Mouse (Mus musculus): ENCODE data around the gene Sash1.

Sash1 gene

GRCm38 (mm10) chr10:8881736-8882135 lies 4.1 kb downstream of the Sash1 start:
- no peaks in the 10 kb centered on the region for H3K27me3 ChIP-seq (ENCODE audit: control insufficient read depth, insufficient read depth, low read length, poor library complexity, severe bottlenecking)
- DNase-seq (ENCODE audit: low read depth, low spot score) = no peak
- H3K36me3 ChIP-seq (ENCODE audit: control insufficient read depth, insufficient read depth, low read length, poor library complexity, severe bottlenecking) = no peaks in the 10 kb centered on the region

GRCm38 (mm10) chr10:8880950-8881675 lies 4.8 kb downstream of the Sash1 start:
- Histone ChIP-seq H3K36me3 (ENCODE audit: control insufficient read depth, insufficient read depth, low read length, poor library complexity, severe bottlenecking) (no peaks in the 10 kb centered on the region), H3K27me3 (ENCODE audit: control insufficient read depth, insufficient read depth, low read length, poor library complexity, severe bottlenecking) (no peaks in the 10 kb centered on the region)
- DNase-seq (ENCODE audit: low read depth, low spot score) = no peak

GRCm38 (mm10) chr10:8878824-8879223 lies 7.0 kb downstream of the Sash1 start:
- Histone ChIP-seq H3K36me3 (ENCODE audit: control insufficient read depth, insufficient read depth, low read length, poor library complexity, severe bottlenecking) (no peaks in the 10 kb centered on the region), H3K27me3 (ENCODE audit: control insufficient read depth, insufficient read depth, low read length, poor library complexity, severe bottlenecking) (no peaks in the 10 kb centered on the region)
- DNase-seq (ENCODE audit: low read depth, low spot score) = no peak

GRCm38 (mm10) chr10:8878381-8878780 lies 7.5 kb downstream of the Sash1 start:
- no peak for DNase-seq (ENCODE audit: low read depth, low spot score)
- no peaks in the 10 kb centered on the region for H3K36me3 ChIP-seq (ENCODE audit: control insufficient read depth, insufficient read depth, low read length, poor library complexity, severe bottlenecking)
- H3K27me3 ChIP-seq (ENCODE audit: control insufficient read depth, insufficient read depth, low read length, poor library complexity, severe bottlenecking) = no peaks in the 10 kb centered on the region

GRCm38 (mm10) chr10:8873631-8874370 lies 12.1 kb downstream of the Sash1 start:
- no peaks in the 10 kb centered on the region for H3K36me3 ChIP-seq (ENCODE audit: control insufficient read depth, insufficient read depth, low read length, poor library complexity, severe bottlenecking)
- no peaks in the 10 kb centered on the region for H3K27me3 ChIP-seq (ENCODE audit: control insufficient read depth, insufficient read depth, low read length, poor library complexity, severe bottlenecking)
- DNase-seq (ENCODE audit: low read depth, low spot score) = no peak

- Histone ChIP-seq H3K36me3 (ENCODE audit: control insufficient read depth, insufficient read depth, low read length, poor library complexity, severe bottlenecking) (no peaks in the 10 kb centered on the region), H3K27me3 (ENCODE audit: control insufficient read depth, insufficient read depth, low read length, poor library complexity, severe bottlenecking) (no peaks in the 10 kb centered on the region)
- no peak for DNase-seq (ENCODE audit: low read depth, low spot score)
Measured at GRCm38 (mm10) chr10:8872788-8873187, 13.1 kb downstream of the Sash1 start.

- H3K27me3 ChIP-seq (ENCODE audit: control insufficient read depth, insufficient read depth, low read length, poor library complexity, severe bottlenecking) = no peaks in the 10 kb centered on the region
- DNase-seq (ENCODE audit: low read depth, low spot score) = no peak
- no peaks in the 10 kb centered on the region for H3K36me3 ChIP-seq (ENCODE audit: control insufficient read depth, insufficient read depth, low read length, poor library complexity, severe bottlenecking)
Measured at GRCm38 (mm10) chr10:8871935-8872334, 13.9 kb downstream of the Sash1 start.

GRCm38 (mm10) chr10:8870368-8870767 lies 15.5 kb downstream of the Sash1 start:
- no peak for DNase-seq (ENCODE audit: low read depth, low spot score)
- no peaks in the 10 kb centered on the region for H3K27me3 ChIP-seq (ENCODE audit: control insufficient read depth, insufficient read depth, low read length, poor library complexity, severe bottlenecking)
- no peaks in the 10 kb centered on the region for H3K36me3 ChIP-seq (ENCODE audit: control insufficient read depth, insufficient read depth, low read length, poor library complexity, severe bottlenecking)

- Histone ChIP-seq H3K36me3 (ENCODE audit: control insufficient read depth, insufficient read depth, low read length, poor library complexity, severe bottlenecking) (no peaks in the 10 kb centered on the region), H3K27me3 (ENCODE audit: control insufficient read depth, insufficient read depth, low read length, poor library complexity, severe bottlenecking) (no peaks in the 10 kb centered on the region)
- DNase-seq (ENCODE audit: low read depth, low spot score) = no peak
Measured at GRCm38 (mm10) chr10:8866062-8866642, 19.7 kb downstream of the Sash1 start.

- DNase-seq (ENCODE audit: low read depth, low spot score) = no peak
- no peaks in the 10 kb centered on the region for H3K36me3 ChIP-seq (ENCODE audit: control insufficient read depth, insufficient read depth, low read length, poor library complexity, severe bottlenecking)
- no peaks in the 10 kb centered on the region for H3K27me3 ChIP-seq (ENCODE audit: control insufficient read depth, insufficient read depth, low read length, poor library complexity, severe bottlenecking)
Measured at GRCm38 (mm10) chr10:8860655-8861054, 25.2 kb downstream of the Sash1 start.

- peak; percentile 7 for DNase-seq (ENCODE audit: low read depth, low spot score)
- no peaks in the 10 kb centered on the region for H3K27me3 ChIP-seq (ENCODE audit: control insufficient read depth, insufficient read depth, low read length, poor library complexity, severe bottlenecking)
- H3K36me3 ChIP-seq (ENCODE audit: control insufficient read depth, insufficient read depth, low read length, poor library complexity, severe bottlenecking) = no peaks in the 10 kb centered on the region
Measured at GRCm38 (mm10) chr10:8858718-8859117, 27.2 kb downstream of the Sash1 start.

- Histone ChIP-seq H3K36me3 (ENCODE audit: control insufficient read depth, insufficient read depth, low read length, poor library complexity, severe bottlenecking) (no peaks in the 10 kb centered on the region), H3K27me3 (ENCODE audit: control insufficient read depth, insufficient read depth, low read length, poor library complexity, severe bottlenecking) (no peaks in the 10 kb centered on the region)
- DNase-seq (ENCODE audit: low read depth, low spot score) = no peak
Measured at GRCm38 (mm10) chr10:8856942-8857341, 28.9 kb downstream of the Sash1 start.

- no peak for DNase-seq (ENCODE audit: low read depth, low spot score)
- no peaks in the 10 kb centered on the region for H3K36me3 ChIP-seq (ENCODE audit: control insufficient read depth, insufficient read depth, low read length, poor library complexity, severe bottlenecking)
- no peaks in the 10 kb centered on the region for H3K27me3 ChIP-seq (ENCODE audit: control insufficient read depth, insufficient read depth, low read length, poor library complexity, severe bottlenecking)
Measured at GRCm38 (mm10) chr10:8853326-8853725, 32.5 kb downstream of the Sash1 start.

GRCm38 (mm10) chr10:8851625-8852024 lies 34.2 kb downstream of the Sash1 start:
- Histone ChIP-seq H3K27me3 (ENCODE audit: control insufficient read depth, insufficient read depth, low read length, poor library complexity, severe bottlenecking) (no peaks in the 10 kb centered on the region), H3K36me3 (ENCODE audit: control insufficient read depth, insufficient read depth, low read length, poor library complexity, severe bottlenecking) (no peaks in the 10 kb centered on the region)
- DNase-seq (ENCODE audit: low read depth, low spot score) = no peak

- no peak for DNase-seq (ENCODE audit: low read depth, low spot score)
- no peaks in the 10 kb centered on the region for H3K36me3 ChIP-seq (ENCODE audit: control insufficient read depth, insufficient read depth, low read length, poor library complexity, severe bottlenecking)
- H3K27me3 ChIP-seq (ENCODE audit: control insufficient read depth, insufficient read depth, low read length, poor library complexity, severe bottlenecking) = no peaks in the 10 kb centered on the region
Measured at GRCm38 (mm10) chr10:8847974-8848373, 37.9 kb downstream of the Sash1 start.

All from splenic B cell, adult 2 months (primary cell).